Mouse (Mus musculus) left cerebral cortex, adult 8-10 months (tissue): ENCODE measurements at regions not wholly inside any gene's neighbourhood (a gene's known extent, or its start where the extent isn't known, plus 50 kb on each side); places are given as distances from the start of the nearest gene placed in this dataset.

Experiments used
- DNase-seq, 2 experiments: peaks; one replicate each; pipeline ENCODE4 v3.0.0; 2022; ENCODE audit warnings: low spot score in 2 of 2

DNA sequence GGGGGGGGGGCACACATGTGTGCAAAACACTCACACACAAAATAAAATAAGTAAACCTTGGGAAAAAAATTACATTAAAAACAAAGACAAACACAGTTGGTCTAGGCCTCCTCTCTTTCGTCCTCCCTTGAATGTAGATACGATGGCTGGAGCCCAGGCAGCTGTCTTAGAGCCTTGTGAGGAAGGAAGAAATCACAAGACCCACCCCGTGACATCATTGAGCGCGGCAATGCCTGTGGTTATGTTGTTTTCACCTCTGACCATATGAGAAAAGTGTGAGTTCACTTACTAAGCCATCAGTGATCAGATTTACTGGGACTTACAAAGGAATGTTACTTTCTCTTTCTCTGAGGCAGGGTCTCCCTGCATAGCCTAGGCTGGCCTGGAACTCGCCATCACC, 64.8 kb upstream of the Slc6a6 start:
- DNase-seq = no peak

DNA sequence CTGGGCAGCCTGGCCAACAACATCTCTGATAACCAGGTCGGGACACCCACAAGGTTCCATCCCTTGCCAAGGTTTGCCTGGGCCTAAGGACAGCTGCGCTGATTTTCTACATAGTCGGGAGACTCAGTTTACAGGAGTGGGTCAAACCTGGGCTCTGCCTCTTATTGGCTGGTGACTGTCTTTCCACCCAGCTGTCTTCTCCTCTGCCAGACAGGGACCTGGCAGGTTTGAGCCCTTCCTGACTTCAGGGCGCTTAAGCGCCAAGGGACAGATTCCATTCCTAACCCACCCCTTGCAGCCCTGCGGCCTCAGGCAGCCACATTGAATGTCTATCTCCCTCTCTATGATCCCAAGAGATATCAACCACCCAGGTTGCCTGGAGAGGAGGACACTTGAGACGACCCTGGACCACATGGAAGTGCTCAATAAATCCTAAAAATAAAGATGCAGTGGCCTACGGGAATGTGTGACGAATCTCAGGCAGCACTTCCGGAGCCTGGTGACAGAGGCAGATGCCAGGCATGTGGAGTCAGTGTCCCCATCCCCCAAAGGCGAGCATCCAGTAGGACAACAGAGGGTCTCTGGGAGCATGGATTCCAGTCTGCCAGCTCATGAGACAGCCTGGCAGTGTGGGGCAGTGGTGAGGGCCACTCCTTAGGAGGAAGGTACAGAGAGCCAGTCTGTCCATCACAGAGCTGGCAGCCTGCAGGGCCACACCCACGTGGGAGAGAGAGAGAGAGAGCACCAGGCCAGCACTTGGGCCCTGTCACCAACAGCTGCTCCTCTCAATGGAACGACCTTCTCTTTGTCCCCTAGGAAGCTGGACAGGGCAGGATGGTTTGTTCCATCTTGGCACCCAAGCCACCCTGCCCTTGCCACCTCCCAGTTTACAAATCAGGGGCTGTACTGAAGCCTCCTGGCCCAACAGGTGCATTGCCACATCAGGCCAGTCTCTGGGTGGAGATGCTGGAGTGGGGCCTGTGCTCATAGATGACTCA, 63.8 kb upstream of the Slc6a6 start:
- DNase-seq = no peak

DNA sequence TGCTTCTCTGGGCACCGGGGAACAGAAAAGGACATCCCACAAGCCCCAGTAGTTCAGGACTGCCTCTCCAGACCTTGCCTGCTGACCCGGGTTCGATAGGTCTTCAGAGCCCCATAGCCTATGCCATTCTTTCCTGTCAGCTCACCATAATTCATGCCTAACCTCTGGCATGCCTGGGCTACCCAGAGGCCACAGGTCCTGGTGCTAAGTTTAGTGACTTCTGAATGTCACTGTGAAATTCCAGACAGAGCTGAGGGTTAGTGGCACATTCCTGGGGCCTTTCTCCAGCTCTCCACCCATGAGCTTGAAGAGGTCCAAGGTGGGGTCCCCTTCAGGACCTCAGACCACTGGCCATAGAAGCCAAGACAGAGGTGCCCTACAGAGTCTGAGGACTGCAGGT, 62.4 kb upstream of the Slc6a6 start:
- DNase-seq = no peak

DNA sequence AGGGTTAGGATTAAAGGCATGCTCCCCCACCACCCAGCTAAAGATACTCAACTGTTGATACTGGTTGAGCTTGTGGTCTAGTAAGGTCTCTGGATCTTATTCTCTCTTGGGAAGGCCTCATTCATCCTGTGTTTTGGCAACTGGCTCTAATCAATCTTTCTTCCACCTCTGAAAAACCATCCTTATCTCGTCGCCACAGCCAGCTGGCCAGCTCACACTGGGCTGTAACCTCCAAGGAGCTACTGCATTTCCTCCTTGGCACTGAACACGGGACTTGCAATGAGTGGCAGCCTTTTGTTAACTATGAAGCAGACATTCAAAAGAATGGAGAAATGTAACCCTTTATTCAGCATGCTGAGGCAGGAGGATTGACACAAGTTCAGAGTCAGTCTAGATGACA, 61.4 kb upstream of the Slc6a6 start:
- DNase-seq = no peak

DNA sequence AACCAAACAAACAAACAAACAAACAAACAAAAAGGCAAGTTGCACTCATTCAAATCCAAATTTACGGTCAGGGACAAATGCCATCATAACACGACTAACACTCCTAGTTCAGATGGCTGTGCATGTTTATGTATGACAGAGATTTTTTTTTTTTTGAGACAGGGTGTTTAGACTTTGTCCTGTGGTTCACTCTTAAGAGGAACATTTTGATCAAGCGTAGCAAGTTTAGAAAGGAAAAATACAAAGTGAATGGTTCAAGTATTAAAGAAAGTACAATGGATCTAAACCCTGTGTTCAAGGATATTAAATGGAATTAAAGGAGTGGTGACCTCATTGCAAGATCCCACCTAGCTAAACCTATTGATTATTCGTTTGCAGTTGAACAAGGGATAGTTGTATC, 60.2 kb upstream of the Slc6a6 start:
- DNase-seq = no peak

DNA sequence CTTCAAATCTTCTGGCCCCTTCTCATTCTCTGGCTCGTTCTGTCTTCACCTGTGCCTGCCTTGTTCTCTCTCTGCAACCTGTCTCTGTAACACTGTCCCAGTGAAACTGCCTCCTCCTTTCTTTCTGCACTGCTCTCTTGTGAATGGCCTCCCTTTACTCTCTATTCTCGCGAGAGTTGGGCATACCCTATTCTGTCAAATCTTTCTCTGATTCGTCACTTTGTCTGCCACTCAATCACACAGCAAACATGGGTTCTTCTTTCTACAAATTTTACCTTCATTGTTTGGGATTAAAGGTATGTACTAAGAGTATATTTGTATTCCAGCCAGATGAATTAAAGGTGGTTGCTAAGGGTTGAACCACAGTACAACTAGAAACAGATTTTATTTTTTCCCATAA, 54.6 kb upstream of the Slc6a6 start:
- DNase-seq = no peak

DNA sequence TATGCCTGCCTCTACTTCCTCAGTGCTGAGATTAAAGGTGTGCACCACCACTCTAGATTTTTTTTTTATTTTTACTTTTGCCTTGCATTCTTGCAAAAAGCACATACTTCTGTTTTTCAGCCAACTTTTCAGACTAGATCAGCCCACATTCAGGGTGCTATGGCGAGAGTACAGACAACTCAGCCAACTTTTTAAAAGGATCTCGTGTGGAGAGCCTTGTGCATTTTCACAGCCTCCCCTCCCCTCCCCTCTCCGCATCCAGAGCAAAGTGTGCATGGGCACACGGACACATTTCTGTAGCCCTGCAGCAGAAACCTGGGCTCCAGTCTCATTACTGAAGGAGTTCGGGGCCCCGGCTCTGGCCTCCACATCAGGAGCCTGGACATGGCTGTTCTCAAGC, 52.6 kb upstream of the Slc6a6 start:
- no peak for DNase-seq
